Mouse (Mus musculus): ENCODE measurements around the gene Ubxn4. TPM values are rescaled to one million over a fixed set of nuclear protein-coding genes. Genes with fewer than 3 reads are reported as not detected.
"Not testable (repeated sequence)": the region's sequence is repeated elsewhere in the genome, so short reads cannot be mapped to it uniquely, and the experiment has no call there.

Ubxn4 gene
- polyA plus RNA-seq, 1 experiment from 2014 or later, result 63.3 TPM

- no peaks in the 10 kb centered on the region for H3K27me3 ChIP-seq (ENCODE audit: insufficient read depth, poor library complexity, severe bottlenecking)
Measured at GRCm38 (mm10) chr1:128281753-128282152, 38.0 kb downstream of the Ubxn4 start.

GRCm38 (mm10) chr1:128282924-128283323 lies 39.2 kb downstream of the Ubxn4 start:
- Histone ChIP-seq H3K36me3 (peaks cover 47% of the 10 kb centered on the region), H3K4me3 (no peak overlapping the region), H3K27ac (no peak overlapping the region), H3K27me3 (ENCODE audit: insufficient read depth, poor library complexity, severe bottlenecking) (no peaks in the 10 kb centered on the region), H3K9me3 (no peaks in the 10 kb centered on the region), H3K4me1 (no peaks in the 10 kb centered on the region)
- WGBS, result 93% methylated on average over 3 of the region's 3 CpGs
- DNase-seq (ENCODE audit: low spot score), result no peak

More at GRCm38 (mm10) chr1:128281753-128282152, 38.0 kb downstream of the Ubxn4 start:
- Histone ChIP-seq H3K4me1 (no peaks in the 10 kb centered on the region), H3K4me3 (no peak overlapping the region), H3K27ac (no peak overlapping the region), H3K36me3 (peaks cover 57% of the 10 kb centered on the region), H3K9me3 (no peaks in the 10 kb centered on the region)
- DNase-seq (ENCODE audit: low spot score), result no peak
- WGBS, result 92% methylated on average over 3 of the region's 3 CpGs

- Histone ChIP-seq H3K9me3 (no peaks in the 10 kb centered on the region), H3K4me3 (no peak overlapping the region), H3K36me3 (peaks cover 34% of the 10 kb centered on the region), H3K27ac (no peak overlapping the region), H3K27me3 (ENCODE audit: insufficient read depth, poor library complexity, severe bottlenecking) (no peaks in the 10 kb centered on the region), H3K4me1 (no peaks in the 10 kb centered on the region)
- DNase-seq (ENCODE audit: low spot score), result no peak
- 82% methylated on average over 8 of the region's 8 CpGs for WGBS
Measured at GRCm38 (mm10) chr1:128284157-128284690, 40.5 kb downstream of the Ubxn4 start.

GRCm38 (mm10) chr1:128285136-128285535 lies 41.4 kb downstream of the Ubxn4 start:
- WGBS, result 84% methylated on average over 9 of the region's 9 CpGs
- H3K4me3 ChIP-seq, result no peak overlapping the region
- H3K9me3 ChIP-seq, result no peaks in the 10 kb centered on the region
- DNase-seq (ENCODE audit: low spot score), result no peak
- peaks cover 25% of the 10 kb centered on the region for H3K36me3 ChIP-seq
- H3K4me1 ChIP-seq, result no peaks in the 10 kb centered on the region
- no peaks in the 10 kb centered on the region for H3K27me3 ChIP-seq (ENCODE audit: insufficient read depth, poor library complexity, severe bottlenecking)
- H3K27ac ChIP-seq, result no peak overlapping the region

- Histone ChIP-seq H3K27ac (no peak overlapping the region), H3K4me1 (0 out of 2 replicates have a peak, but pooled peaks cover 1% of the 10 kb centered on the region), H3K27me3 (ENCODE audit: insufficient read depth, poor library complexity, severe bottlenecking) (no peaks in the 10 kb centered on the region), H3K9me3 (no peaks in the 10 kb centered on the region), H3K36me3 (peaks cover 4% of the 10 kb centered on the region; the same call in 1 of the 2 replicates), H3K4me3 (no peak overlapping the region)
- no peak for DNase-seq (ENCODE audit: low spot score)
- 86% methylated on average over 5 of the region's 5 CpGs for WGBS
Measured at GRCm38 (mm10) chr1:128290295-128290694, 46.5 kb downstream of the Ubxn4 start.

- Histone ChIP-seq H3K4me3 (no peak overlapping the region), H3K27ac (no peak overlapping the region), H3K36me3 (no peaks in the 10 kb centered on the region), H3K27me3 (ENCODE audit: insufficient read depth, poor library complexity, severe bottlenecking) (no peaks in the 10 kb centered on the region), H3K9me3 (no peaks in the 10 kb centered on the region), H3K4me1 (0 out of 2 replicates have a peak, but pooled peaks cover 2% of the 10 kb centered on the region)
- 84% methylated on average over 12 of the region's 12 CpGs for WGBS
- no peak for DNase-seq (ENCODE audit: low spot score)
Measured at GRCm38 (mm10) chr1:128293524-128293923, 49.8 kb downstream of the Ubxn4 start.

GRCm38 (mm10) chr1:128295296-128295695 lies 51.5 kb downstream of the Ubxn4 start:
- 0 out of 2 replicates have a peak, but pooled peaks cover 2% of the 10 kb centered on the region for H3K4me1 ChIP-seq
- 74% methylated on average over 8 of the region's 8 CpGs for WGBS
- no peak overlapping the region for H3K4me3 ChIP-seq
- H3K36me3 ChIP-seq, result no peaks in the 10 kb centered on the region
- no peak overlapping the region for H3K27ac ChIP-seq
- no peaks in the 10 kb centered on the region for H3K9me3 ChIP-seq
- no peaks in the 10 kb centered on the region for H3K27me3 ChIP-seq (ENCODE audit: insufficient read depth, poor library complexity, severe bottlenecking)
- DNase-seq (ENCODE audit: low spot score), result no peak

GRCm38 (mm10) chr1:128295717-128296528 lies 52.2 kb downstream of the Ubxn4 start:
- 73% methylated on average over 5 of the region's 5 CpGs for WGBS
- DNase-seq (ENCODE audit: low spot score), result no peak
- no peaks in the 10 kb centered on the region for H3K9me3 ChIP-seq
- H3K27ac ChIP-seq, result no peak overlapping the region
- H3K4me3 ChIP-seq, result no peak overlapping the region
- no peaks in the 10 kb centered on the region for H3K36me3 ChIP-seq
- 0 out of 2 replicates have a peak, but pooled peaks cover 2% of the 10 kb centered on the region for H3K4me1 ChIP-seq
- no peaks in the 10 kb centered on the region for H3K27me3 ChIP-seq (ENCODE audit: insufficient read depth, poor library complexity, severe bottlenecking)

GRCm38 (mm10) chr1:128303900-128304299 lies 60.1 kb downstream of the Ubxn4 start:
- WGBS, result 89% methylated on average over 16 of the region's 16 CpGs
- Histone ChIP-seq H3K4me3 (no peak overlapping the region), H3K27ac (no peak overlapping the region), H3K4me1 (no peaks in the 10 kb centered on the region), H3K9me3 (no peaks in the 10 kb centered on the region), H3K36me3 (no peaks in the 10 kb centered on the region), H3K27me3 (ENCODE audit: insufficient read depth, poor library complexity, severe bottlenecking) (no peaks in the 10 kb centered on the region)
- no peak for DNase-seq (ENCODE audit: low spot score)

GRCm38 (mm10) chr1:128309043-128309442 lies 65.3 kb downstream of the Ubxn4 start:
- no peak for DNase-seq (ENCODE audit: low spot score)
- Histone ChIP-seq H3K4me1 (no peaks in the 10 kb centered on the region), H3K36me3 (no peaks in the 10 kb centered on the region), H3K27me3 (ENCODE audit: insufficient read depth, poor library complexity, severe bottlenecking) (no peaks in the 10 kb centered on the region), H3K4me3 (no peak overlapping the region), H3K9me3 (no peaks in the 10 kb centered on the region), H3K27ac (no peak overlapping the region)
- 70% methylated on average over 3 of the region's 3 CpGs for WGBS

GRCm38 (mm10) chr1:128314665-128315064 lies 70.9 kb downstream of the Ubxn4 start:
- H3K27ac ChIP-seq, result no peak overlapping the region
- H3K27me3 ChIP-seq (ENCODE audit: insufficient read depth, poor library complexity, severe bottlenecking), result no peaks in the 10 kb centered on the region
- no peaks in the 10 kb centered on the region for H3K36me3 ChIP-seq
- DNase-seq (ENCODE audit: low spot score), result no peak
- no peak overlapping the region for H3K4me3 ChIP-seq
- H3K4me1 ChIP-seq, result no peaks in the 10 kb centered on the region
- WGBS, result 59% methylated on average over 4 of the region's 4 CpGs
- no peaks in the 10 kb centered on the region for H3K9me3 ChIP-seq

- H3K27me3 ChIP-seq (ENCODE audit: insufficient read depth, poor library complexity, severe bottlenecking); H3K36me3 ChIP-seq; H3K4me1 ChIP-seq; H3K9me3 ChIP-seq; H3K27ac ChIP-seq; H3K4me3 ChIP-seq; DNase-seq (ENCODE audit: low spot score): not testable (repeated sequence)
- WGBS, result 87% methylated on average over 6 of the region's 6 CpGs
Measured at GRCm38 (mm10) chr1:128319266-128319665, 75.5 kb downstream of the Ubxn4 start.

- H3K4me3 ChIP-seq, result no peak overlapping the region
- H3K9me3 ChIP-seq, result no peaks in the 10 kb centered on the region
- peaks cover 20% of the 10 kb centered on the region for H3K36me3 ChIP-seq
- peaks cover 8% of the 10 kb centered on the region for H3K4me1 ChIP-seq
- no peak overlapping the region for H3K27ac ChIP-seq
- H3K27me3 ChIP-seq (ENCODE audit: insufficient read depth, poor library complexity, severe bottlenecking), result no peaks in the 10 kb centered on the region
- DNase-seq (ENCODE audit: low spot score), result no peak
- 80% methylated on average over 8 of the region's 8 CpGs for WGBS
Measured at GRCm38 (mm10) chr1:128323026-128323643, 79.4 kb downstream of the Ubxn4 start.

Measured in heart, embryonic 10.5 days (tissue).